Comparison of ENCODE assay signal across 9 mouse cellular contexts in the genomic region with DNA sequence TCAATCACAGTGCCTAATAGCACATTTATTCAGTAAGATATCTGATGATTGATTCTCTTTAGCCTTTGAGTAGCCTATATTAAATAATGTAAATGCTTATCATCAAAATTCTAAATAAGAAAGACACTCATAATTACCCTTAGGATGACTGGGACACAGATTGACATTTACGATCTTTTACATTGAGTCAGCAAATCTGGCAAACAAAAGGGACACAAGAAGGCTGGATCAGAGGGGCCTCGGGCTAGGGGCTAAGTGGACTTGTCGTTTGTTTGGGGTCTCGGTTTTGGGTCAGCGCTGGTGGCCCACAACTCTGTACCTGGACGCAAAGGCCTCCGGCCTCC. TPM values are rescaled to one million over a fixed set of nuclear protein-coding genes. Genes with fewer than 3 reads are reported as not detected.
A peak's percentile ranks its signal among the peaks of the same experiment; 100 is the strongest.
DNase-seq lines count a peak whose midpoint lies in the region; ATAC-seq and TF ChIP-seq lines count a peak whose summit lies in the region.
"Had no signal": no experiment of that assay in that cellular context is flagged by ENCODE, and none has a peak within 500 bp of the region (broad histone marks: within the 10 kb centered on the region; RNA-seq: fewer than 3 reads in every experiment).

No protein-coding gene starts in this region.

- H3K4me1 ChIP-seq in heart, embryonic 10.5 days: peaks cover 12% of the 10 kb centered on the region
- H3K4me1 ChIP-seq in forebrain, embryonic 13.5 days: no peaks in the 10 kb centered on the region; the same call in 1 of the 2 replicates
- no peaks in the 10 kb centered on the region for H3K4me1 ChIP-seq in liver, embryonic 14.5 days (replicated peaks; ENCODE audit: control insufficient read depth in 2 of 2, insufficient read depth in 2 of 2, low read length in 1 of 2)

- H3K79me2 ChIP-seq in C2C12 (ENCODE audit: control insufficient read depth, insufficient read depth): no peaks in the 10 kb centered on the region

- TF ChIP-seq EP300 in liver, embryonic 14.5 days (IDR thresholded peaks at IDR 0.05; ENCODE audit: low read depth): no peak

- TF ChIP-seq CTCF in C2C12 (IDR thresholded peaks at IDR 0.05; ENCODE audit: control insufficient read depth, insufficient read depth, insufficient read length): no peak
- no peak for TF ChIP-seq CTCF in liver, embryonic 14.5 days (IDR thresholded peaks at IDR 0.05; ENCODE audit: low read depth)

- DNase-seq in heart, embryonic 10.5 days (ENCODE audit: low spot score): no peak
- DNase-seq in heart, adult 18-20 months: no peak
- DNase-seq in liver, embryonic 14.5 days (ENCODE audit: low read depth in 3 of 3, low spot score in 3 of 3): no peak
- no peak for DNase-seq in urinary bladder, adult 18-20 months (ENCODE audit: low spot score in 2 of 2)
- no peak for DNase-seq in urinary bladder, postnatal 4 days (ENCODE audit: low spot score in 2 of 2)
- no peak for DNase-seq in gastrocnemius, postnatal 36 days

- H3ac ChIP-seq in C2C12 (ENCODE audit: control insufficient read depth, insufficient read length, low read depth): peak overlapping the region; percentile 75

- peak overlapping the region; percentile 81 for H3K4me2 ChIP-seq in forebrain, embryonic 13.5 days
- peak overlapping the region; percentile 67 for H3K4me2 ChIP-seq in liver, embryonic 14.5 days (ENCODE audit: low read depth)

- intact Hi-C loops in gastrocnemius, postnatal 36 days (cut with DNase I): no loop called here

- WGBS in heart, embryonic 10.5 days: 5% methylated on average over 7 of the region's 7 CpGs
- under 1% methylated on average over 7 of the region's 7 CpGs for WGBS in forebrain, embryonic 13.5 days
- 12% methylated on average over 7 of the region's 7 CpGs for WGBS in liver, embryonic 14.5 days (ENCODE audit: insufficient replicate concordance)

- H3K9ac ChIP-seq in forebrain, embryonic 13.5 days: peak overlapping the region; percentile 95
- H3K9ac ChIP-seq in liver, embryonic 14.5 days (replicated peaks): no peak overlapping the region

- no peaks in the 10 kb centered on the region for H3K36me3 ChIP-seq in heart, embryonic 10.5 days
- H3K36me3 ChIP-seq in C2C12 (ENCODE audit: control insufficient read depth, insufficient read depth): no peaks in the 10 kb centered on the region
- no peaks in the 10 kb centered on the region for H3K36me3 ChIP-seq in forebrain, embryonic 13.5 days (ENCODE audit: poor library complexity, severe bottlenecking)
- H3K36me3 ChIP-seq in liver, embryonic 14.5 days (replicated peaks; ENCODE audit: control insufficient read depth, insufficient read depth, low read depth): no peaks in the 10 kb centered on the region

- no peaks in the 10 kb centered on the region for H3K9me3 ChIP-seq in heart, embryonic 10.5 days
- H3K9me3 ChIP-seq in forebrain, embryonic 13.5 days (replicated peaks): no peaks in the 10 kb centered on the region
- no peaks in the 10 kb centered on the region for H3K9me3 ChIP-seq in liver, embryonic 14.5 days (ENCODE audit: control insufficient read depth, low read length)

- peak overlapping the region; percentile 98 for H3K27ac ChIP-seq in heart, embryonic 10.5 days
- H3K27ac ChIP-seq in forebrain, embryonic 13.5 days: peak overlapping the region; percentile 73; the same call in 1 of the 2 replicates
- no peak overlapping the region for H3K27ac ChIP-seq in liver, embryonic 14.5 days

- H3K79me3 ChIP-seq in C2C12 (ENCODE audit: low read depth): no peaks in the 10 kb centered on the region

- no peak for ATAC-seq in forebrain, embryonic 13.5 days
- no peak for ATAC-seq in liver, embryonic 14.5 days (ENCODE audit: insufficient read depth)

- peak overlapping the region; percentile 95 for H3K4me3 ChIP-seq in heart, embryonic 10.5 days
- H3K4me3 ChIP-seq in C2C12 (ENCODE audit: insufficient read depth, poor library complexity, severe bottlenecking): peak overlapping the region; percentile 25
- peak overlapping the region; percentile 85 for H3K4me3 ChIP-seq in forebrain, embryonic 13.5 days
- peak overlapping the region; percentile 58 to 63 for H3K4me3 ChIP-seq in liver, embryonic 14.5 days (ENCODE audit: insufficient read depth in 1 of 2, low read depth in 2 of 2, low read length in 2 of 2)

- H3K27me3 ChIP-seq in heart, embryonic 10.5 days (ENCODE audit: insufficient read depth, poor library complexity, severe bottlenecking): no peaks in the 10 kb centered on the region
- no peaks in the 10 kb centered on the region for H3K27me3 ChIP-seq in C2C12 (ENCODE audit: control insufficient read depth, insufficient read depth, insufficient read length)
- no peaks in the 10 kb centered on the region for H3K27me3 ChIP-seq in forebrain, embryonic 13.5 days
- no peaks in the 10 kb centered on the region; the same call in 1 of the 2 replicates for H3K27me3 ChIP-seq in liver, embryonic 14.5 days (ENCODE audit: control insufficient read depth, insufficient read depth, low read length)
- H3K27me3 ChIP-seq: CH12.LX had no signal

TF ChIP-seq in C2C12, 6 proteins besides CTCF, POLR2A, EP300 and RAD21:
- TF ChIP-seq CEBPB (IDR thresholded peaks at IDR 0.05; ENCODE audit: low read depth) (no peak), MAX (IDR thresholded peaks at IDR 0.05) (no peak), FOSL1 (IDR thresholded peaks at IDR 0.05; ENCODE audit: insufficient read depth, low read length, poor library complexity, severe bottlenecking) (no peak), MYOD1 (IDR thresholded peaks at IDR 0.05; ENCODE audit: control insufficient read depth, insufficient read length, low read depth) (no peak), USF1 (IDR thresholded peaks at IDR 0.05; ENCODE audit: low read depth) (no peak), MYOG (IDR thresholded peaks at IDR 0.05; ENCODE audit: control insufficient read depth, extremely low read depth, insufficient read length) (no peak)
TF ChIP-seq in C2C12: peak in this region for 0.

RNA-seq across cellular contexts. Expression of a gene that starts 0.3 kb away (rescaled TPM):
- 12.4 and 13.3 TPM in 2 replicates for polyA plus RNA-seq in heart, embryonic 10.5 days (2016; fragmentation: Nextera tagmentation; extraction: Ambion mirVana)
- 10 to 100 TPM; 13.0 to 16.0 TPM for total RNA-seq in heart, adult 18-20 months (2021)
- 3.3 TPM for polyA plus RNA-seq in C2C12 (2012; fragmentation: generic; extraction: Trizol)
- polyA plus RNA-seq in forebrain, embryonic 13.5 days (2015; fragmentation: Nextera tagmentation; extraction: Ambion mirVana): 10.6 and 10.7 TPM in 2 replicates
- polyA plus RNA-seq in liver, embryonic 14.5 days (2012; rRNA removed): 0.65 and 1.1 TPM in 2 replicates
- 1.4 and 1.6 TPM in 2 replicates for polyA plus RNA-seq in liver, embryonic 14.5 days (2014; fragmentation: Nextera tagmentation; extraction: Ambion mirVana)
- total RNA-seq in gastrocnemius, postnatal 36 days (2021): 1 to 10 TPM; 2.1 to 3.1 TPM

RNA-seq across cellular contexts. Expression of a gene that starts 12.2 kb away (rescaled TPM):
- polyA plus RNA-seq in heart, embryonic 10.5 days (2016; fragmentation: Nextera tagmentation; extraction: Ambion mirVana): 80.7 and 98.6 TPM in 2 replicates
- 10 to 100 TPM; 44.4 to 51.2 TPM for total RNA-seq in heart, adult 18-20 months (2021)
- 24.8 TPM for polyA plus RNA-seq in C2C12 (2012; fragmentation: generic; extraction: Trizol)
- 107 and 117 TPM in 2 replicates for polyA plus RNA-seq in forebrain, embryonic 13.5 days (2015; fragmentation: Nextera tagmentation; extraction: Ambion mirVana)
- 9.2 and 9.6 TPM in 2 replicates for polyA plus RNA-seq in liver, embryonic 14.5 days (2012; rRNA removed)
- 29.9 and 30.7 TPM in 2 replicates for polyA plus RNA-seq in liver, embryonic 14.5 days (2014; fragmentation: Nextera tagmentation; extraction: Ambion mirVana)
- total RNA-seq in gastrocnemius, postnatal 36 days (2021): 10 to 100 TPM; 29.9 to 32.1 TPM

Comparison
In these comparisons a context has a peak if more than half of its experiments do, and no peak if none do; other contexts are left out.
1. H3K4me3 ChIP-seq: peak in every context shown above with its lines; median percentile 95 in heart, embryonic 10.5 days; 85 in forebrain, embryonic 13.5 days; 60 in liver, embryonic 14.5 days; 25 in C2C12.